Mouse (Mus musculus): Measurements from ENCODE around the gene Adcyap1. TPM values are rescaled to one million over a fixed set of nuclear protein-coding genes. Genes with fewer than 3 reads are reported as not detected.

Gene Adcyap1
- polyA plus RNA-seq, 1 experiment from 2014 or later, result 30.0 TPM

DNA sequence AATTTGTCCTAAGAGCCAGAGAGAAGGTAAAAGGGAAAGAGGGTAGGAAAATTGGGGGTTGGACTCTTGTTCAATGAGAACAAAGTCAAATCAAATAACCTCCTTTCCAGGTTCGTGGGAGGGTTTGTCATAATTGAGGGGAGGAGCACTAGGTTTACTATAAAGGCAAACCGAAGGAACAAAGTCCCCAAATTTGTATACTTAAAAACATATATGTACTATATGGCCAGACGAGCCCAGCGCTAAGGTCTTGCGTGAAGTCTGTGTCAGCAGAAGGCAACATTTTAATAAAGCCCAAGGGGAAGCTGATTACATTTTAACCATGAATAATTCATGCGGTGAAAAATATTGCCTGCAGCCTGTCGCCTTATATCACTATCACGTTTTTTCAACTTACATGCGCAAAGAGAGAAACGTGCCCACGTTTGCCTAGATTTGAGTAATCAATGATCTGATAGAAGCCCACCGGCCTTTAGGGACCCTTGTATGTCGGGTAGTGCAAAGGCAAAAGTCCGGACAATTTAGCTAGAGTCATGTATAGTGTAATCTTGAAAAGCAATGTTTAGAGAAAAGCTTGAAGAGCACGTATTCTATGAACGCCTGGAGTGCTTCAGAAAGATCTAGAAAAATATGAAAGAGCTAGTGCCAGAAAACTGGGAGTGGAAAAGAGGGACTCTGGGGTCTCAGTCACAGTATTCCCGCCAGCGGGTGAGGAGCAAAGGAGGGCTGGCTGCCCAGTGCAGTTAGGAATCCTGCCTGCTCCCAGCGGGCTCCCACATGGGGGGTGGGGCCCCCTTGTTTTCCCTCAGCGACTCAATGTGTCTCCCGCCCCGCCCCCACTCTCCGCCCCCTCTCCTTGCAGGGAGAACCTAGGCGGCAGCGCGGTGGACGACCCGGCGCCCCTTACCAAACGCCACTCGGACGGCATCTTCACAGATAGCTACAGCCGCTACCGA, 4.5 kb downstream of the Adcyap1 start:
- WGBS, result under 1% methylated on average over 34 of the region's 34 CpGs
- peak overlapping the region; percentile 68 for H3K4me2 ChIP-seq
- no peaks in the 10 kb centered on the region for H3K36me3 ChIP-seq
- H3K9me3 ChIP-seq (replicated peaks), result no peaks in the 10 kb centered on the region
- peak overlapping the region; percentile 69 for H3K27ac ChIP-seq (replicated peaks)
- H3K4me1 ChIP-seq, result peaks cover 30% of the 10 kb centered on the region
- peak overlapping the region; percentile 41 for H3K4me3 ChIP-seq (replicated peaks)
- H3K9ac ChIP-seq (replicated peaks), result peak overlapping the region; percentile 47
- peaks cover 19% of the 10 kb centered on the region for H3K27me3 ChIP-seq (replicated peaks)
- peak; percentile 26; the same call in 1 of the 2 replicates for ATAC-seq (ENCODE audit: low FRiP score)

DNA sequence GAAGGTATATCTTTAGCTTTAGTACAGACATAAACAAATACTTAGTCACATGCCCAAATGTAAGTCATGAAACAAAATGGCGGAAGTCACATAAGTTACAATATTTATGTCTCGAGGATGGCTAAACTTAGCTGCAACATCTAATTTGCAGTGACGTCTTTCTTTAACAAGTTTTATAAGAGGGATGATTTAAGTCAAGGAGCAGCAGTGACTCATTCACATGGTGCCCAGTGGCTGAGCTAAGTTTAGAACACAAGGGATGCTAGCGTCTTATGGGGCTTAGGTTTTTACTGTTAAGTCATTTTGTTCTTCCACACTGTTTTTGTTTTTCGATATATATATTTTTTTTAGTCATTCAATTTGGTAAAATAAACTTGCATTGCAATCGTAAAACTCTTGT, 19.0 kb downstream of the Adcyap1 start:
- ATAC-seq (ENCODE audit: low FRiP score), result no peak
- H3K4me3 ChIP-seq (replicated peaks), result no peak overlapping the region
- H3K27me3 ChIP-seq (replicated peaks), result no peaks in the 10 kb centered on the region
- no peak overlapping the region for H3K4me2 ChIP-seq
- H3K9ac ChIP-seq (replicated peaks), result no peak overlapping the region
- no peaks in the 10 kb centered on the region for H3K36me3 ChIP-seq
- no peaks in the 10 kb centered on the region for H3K9me3 ChIP-seq (replicated peaks)
- WGBS, result 90% methylated on average over 6 of the region's 6 CpGs
- H3K4me1 ChIP-seq, result no peaks in the 10 kb centered on the region
- H3K27ac ChIP-seq (replicated peaks), result no peak overlapping the region

DNA sequence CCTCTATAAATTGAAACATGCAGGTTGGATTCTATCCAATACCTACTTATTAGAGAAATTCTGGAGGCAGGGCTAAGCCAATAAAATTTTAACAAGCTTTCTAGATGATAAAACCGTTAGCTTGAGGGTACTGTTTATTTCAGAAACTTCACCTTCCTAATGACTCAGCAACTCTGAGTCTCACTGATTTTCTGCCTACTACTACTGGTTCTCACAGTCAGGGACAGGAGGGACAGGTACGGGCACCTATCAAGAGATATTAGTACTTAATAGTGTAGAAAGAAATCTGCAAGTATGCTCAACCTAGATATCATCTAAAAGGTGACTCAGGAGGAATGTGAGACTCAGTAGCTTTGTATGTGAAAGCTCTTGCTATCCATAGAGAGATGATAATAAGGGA, 19.8 kb downstream of the Adcyap1 start:
- H3K4me1 ChIP-seq, result no peaks in the 10 kb centered on the region
- H3K27me3 ChIP-seq (replicated peaks), result no peaks in the 10 kb centered on the region
- no peak overlapping the region for H3K4me3 ChIP-seq (replicated peaks)
- no peak overlapping the region for H3K9ac ChIP-seq (replicated peaks)
- no peak for ATAC-seq (ENCODE audit: low FRiP score)
- no peak overlapping the region for H3K4me2 ChIP-seq
- H3K9me3 ChIP-seq (replicated peaks), result no peaks in the 10 kb centered on the region
- 79% methylated on average over 2 of the region's 2 CpGs for WGBS
- H3K36me3 ChIP-seq, result no peaks in the 10 kb centered on the region
- H3K27ac ChIP-seq (replicated peaks), result no peak overlapping the region

DNA sequence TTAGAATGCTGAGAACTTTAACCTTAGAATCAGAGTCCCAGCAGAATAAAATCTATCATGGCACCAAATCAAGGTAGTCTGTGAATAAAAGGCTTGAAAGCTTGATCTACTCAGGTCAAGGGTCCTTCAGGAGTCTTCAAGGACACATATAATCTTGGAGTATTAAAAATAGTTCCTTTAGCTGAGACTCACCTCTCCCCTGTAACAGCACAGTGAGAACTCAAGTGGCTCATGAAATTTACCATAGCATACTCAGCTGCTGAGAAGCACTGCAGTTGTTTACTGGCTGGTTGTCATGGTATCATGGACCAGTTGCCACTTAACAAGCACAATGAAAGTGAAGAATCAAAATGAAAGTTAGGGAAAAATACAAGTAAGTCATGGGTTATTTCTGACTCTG, 38.5 kb downstream of the Adcyap1 start:
- H3K9me3 ChIP-seq (replicated peaks), result no peaks in the 10 kb centered on the region
- H3K4me3 ChIP-seq (replicated peaks), result no peak overlapping the region
- no peak overlapping the region for H3K4me2 ChIP-seq
- no peaks in the 10 kb centered on the region for H3K4me1 ChIP-seq
- no peaks in the 10 kb centered on the region for H3K27me3 ChIP-seq (replicated peaks)
- no peak overlapping the region for H3K9ac ChIP-seq (replicated peaks)
- ATAC-seq (ENCODE audit: low FRiP score), result no peak
- no peaks in the 10 kb centered on the region for H3K36me3 ChIP-seq
- no peak overlapping the region for H3K27ac ChIP-seq (replicated peaks)

All from neural tube, embryonic 15.5 days (tissue).